Mouse (Mus musculus): ENCODE measurements around the gene Fchsd2.

DNA sequence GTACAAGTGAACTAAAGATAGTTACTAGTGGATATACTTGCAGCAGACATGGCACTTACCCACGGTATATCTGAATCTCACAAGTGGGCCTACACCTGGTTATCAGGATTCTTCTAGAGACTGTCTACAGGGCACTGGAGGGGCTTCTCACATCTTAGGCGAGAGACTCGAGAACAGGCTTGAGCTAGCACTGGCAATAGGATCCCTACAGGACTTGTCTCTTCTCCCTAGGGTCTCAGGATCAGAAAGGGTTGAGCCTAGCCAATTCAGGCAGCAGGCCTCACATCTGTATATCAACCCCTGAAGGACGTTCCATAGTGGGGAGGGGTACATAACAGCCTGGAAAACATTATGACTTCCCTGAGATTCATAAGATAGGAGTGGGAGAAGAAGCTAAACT is 194.2 kb downstream of the Fchsd2 start:
- TF ChIP-seq CTCF (IDR thresholded peaks at IDR 0.05; ENCODE audit: extremely low read depth, insufficient read depth, insufficient read length, insufficient replicate concordance) (no peak), POLR2A (IDR thresholded peaks at IDR 0.05; ENCODE audit: low read depth, low read length) (no peak)
